Mouse (Mus musculus): ENCODE results near the gene Taf8.

The Taf8 gene

DNA sequence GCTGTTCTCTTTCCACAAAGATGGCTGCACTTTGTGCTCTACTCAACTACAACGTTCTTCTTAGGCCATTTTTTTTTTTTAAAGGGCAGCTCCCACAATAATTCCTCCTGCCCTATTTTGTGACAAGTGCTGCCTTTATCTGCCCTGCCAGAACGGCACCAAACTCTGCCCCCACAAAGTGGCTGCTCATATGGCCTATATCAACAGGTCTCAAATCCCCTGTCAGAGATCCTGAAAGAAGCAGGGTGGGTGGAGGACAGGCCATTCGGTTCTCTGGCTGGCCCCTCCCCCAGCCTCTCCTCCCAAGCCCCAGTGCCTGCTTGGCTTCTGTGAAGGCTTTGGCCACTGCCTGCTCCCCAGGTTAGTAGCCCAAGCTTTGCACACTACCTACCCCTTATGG is 17.1 kb downstream of the Taf8 start:
- DNase-seq (ENCODE audit: low spot score in 2 of 2), result no peak

DNA sequence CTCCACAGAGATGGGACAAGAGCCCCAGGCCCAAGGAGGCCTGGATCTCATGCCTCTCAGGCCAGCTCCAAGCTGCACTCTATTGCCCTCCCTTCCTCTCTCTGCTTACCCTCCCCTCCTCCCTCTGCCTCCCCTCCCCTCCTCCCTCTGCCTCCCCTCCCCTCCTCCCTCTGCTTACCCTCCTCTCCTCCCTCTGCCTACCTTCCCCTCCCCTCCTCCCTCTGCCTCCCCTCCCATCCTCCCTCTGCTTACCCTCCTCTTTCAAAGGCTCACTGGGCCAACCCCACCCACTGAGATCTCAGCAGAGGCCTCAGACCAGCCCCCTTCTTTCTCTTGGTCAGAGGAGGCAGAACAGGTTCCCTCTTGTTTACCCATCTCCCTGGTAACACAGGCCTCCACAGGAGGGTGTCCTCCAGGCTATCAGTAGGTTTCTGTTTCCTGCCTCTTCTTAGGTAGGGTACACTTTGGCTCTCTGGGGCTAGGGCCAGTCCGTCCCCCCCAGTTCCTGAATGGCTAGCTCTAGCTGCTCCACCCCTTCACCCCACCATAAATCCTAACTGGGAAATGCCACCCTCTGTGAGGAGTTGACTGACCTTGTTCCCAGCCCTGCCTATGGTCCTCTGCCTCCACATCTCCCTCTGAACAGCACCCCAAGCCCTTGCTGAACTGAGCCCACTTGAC is 17.7 kb downstream of the Taf8 start:
- DNase-seq (ENCODE audit: low spot score in 2 of 2), result peak in 1 of 2 experiments; percentile 70

DNA sequence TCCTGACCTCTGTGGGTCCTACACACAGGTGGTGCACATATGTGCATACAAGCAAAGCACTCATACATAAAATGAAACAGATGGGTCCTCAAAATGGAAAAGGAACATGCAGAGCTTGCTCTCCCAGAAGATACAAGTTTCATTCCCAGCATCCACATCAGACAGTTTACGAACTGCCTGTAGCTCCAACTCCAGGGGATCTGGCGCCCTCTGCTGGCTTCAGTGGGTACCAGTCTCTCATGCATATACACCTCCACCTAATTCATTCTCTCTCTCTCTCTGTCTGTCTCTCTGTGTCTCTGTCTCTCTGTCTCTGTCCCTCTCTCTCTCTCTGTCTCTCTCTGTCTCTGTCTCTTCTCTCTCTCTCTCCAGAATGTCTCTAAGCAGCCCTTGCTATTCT is 19.7 kb downstream of the Taf8 start:
- DNase-seq (ENCODE audit: low spot score in 2 of 2), result peak in 1 of 2 experiments; percentile 72

DNA sequence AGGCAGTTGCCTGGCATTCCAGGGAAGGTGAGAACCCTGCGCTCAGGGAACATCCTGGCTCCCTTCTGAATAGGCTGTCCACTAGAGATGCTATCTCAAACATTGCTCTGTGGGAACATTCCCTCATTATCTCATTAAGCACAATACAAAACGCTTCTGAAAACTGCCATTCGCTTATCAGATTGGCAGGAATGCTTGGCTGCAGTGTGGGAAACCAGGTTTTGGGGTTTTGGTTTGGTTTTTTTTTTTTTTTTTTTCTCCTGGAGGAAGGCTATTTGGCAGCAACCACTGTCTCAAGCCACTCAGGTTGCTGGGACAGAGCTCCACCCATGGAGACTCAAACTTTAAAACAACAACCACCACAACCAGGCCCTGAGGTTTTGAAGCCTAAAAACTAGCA is 22.2 kb downstream of the Taf8 start:
- no peak for DNase-seq (ENCODE audit: low spot score in 2 of 2)

DNA sequence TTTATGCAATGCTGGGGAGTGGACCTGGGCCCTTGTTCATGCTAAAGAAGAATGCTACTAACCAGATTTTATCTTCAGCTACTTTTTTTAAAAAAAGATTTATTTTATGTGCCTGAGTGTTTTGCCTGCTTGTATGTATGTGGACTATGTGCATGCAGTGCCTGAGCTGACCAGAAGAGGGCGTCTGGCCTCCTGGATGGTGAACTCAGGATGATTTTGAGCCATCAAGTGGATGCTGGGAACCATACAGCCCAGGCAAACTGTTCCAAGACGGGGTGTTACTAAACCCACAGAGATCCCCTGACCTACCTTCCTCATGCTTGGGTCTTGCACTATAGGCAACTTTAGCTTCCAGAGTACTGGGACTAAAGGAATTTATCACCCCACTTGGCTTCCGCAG is 26.4 kb downstream of the Taf8 start:
- DNase-seq (ENCODE audit: low spot score in 2 of 2), result no peak

DNA sequence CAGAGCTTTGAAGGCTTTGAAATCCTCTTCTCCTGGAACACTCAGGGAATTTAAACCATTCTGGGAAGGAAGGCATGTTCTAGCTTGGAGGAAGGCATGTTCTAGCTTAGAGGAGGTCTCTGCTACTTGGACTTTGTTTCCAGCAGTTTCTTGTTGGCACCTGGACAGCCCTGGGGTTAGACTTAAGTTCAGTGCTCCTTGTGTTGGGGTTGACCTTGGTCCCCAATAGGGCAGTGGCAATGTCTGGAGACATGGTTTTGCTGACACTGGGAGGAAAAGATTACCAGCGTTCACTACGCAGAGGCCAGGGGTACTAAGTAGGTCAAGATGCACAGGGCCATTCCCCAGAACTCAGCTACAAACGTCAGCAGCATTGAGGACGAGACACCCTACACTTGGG is 26.9 kb downstream of the Taf8 start:
- no peak for DNase-seq (ENCODE audit: low spot score in 2 of 2)

DNA sequence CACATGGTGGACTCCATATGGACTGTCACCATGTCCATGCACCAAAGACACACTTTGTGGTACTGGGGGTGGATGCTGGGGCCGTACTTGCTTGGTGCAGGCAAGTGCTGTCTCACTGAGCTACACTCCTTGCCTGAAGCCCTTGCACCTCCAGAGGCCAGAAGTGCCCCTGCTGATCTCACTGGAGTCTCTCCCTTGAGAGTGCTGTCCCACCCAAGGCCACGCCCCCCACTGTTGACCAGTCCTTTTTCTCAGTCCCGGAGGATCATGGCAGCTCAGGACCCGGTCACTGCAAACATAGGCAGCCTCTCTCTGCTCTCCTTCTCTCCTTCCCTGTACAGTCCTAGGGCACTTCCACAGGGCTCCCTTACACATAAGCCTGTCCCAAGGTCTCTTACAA is 27.8 kb downstream of the Taf8 start:
- DNase-seq (ENCODE audit: low spot score in 2 of 2), result no peak

DNA sequence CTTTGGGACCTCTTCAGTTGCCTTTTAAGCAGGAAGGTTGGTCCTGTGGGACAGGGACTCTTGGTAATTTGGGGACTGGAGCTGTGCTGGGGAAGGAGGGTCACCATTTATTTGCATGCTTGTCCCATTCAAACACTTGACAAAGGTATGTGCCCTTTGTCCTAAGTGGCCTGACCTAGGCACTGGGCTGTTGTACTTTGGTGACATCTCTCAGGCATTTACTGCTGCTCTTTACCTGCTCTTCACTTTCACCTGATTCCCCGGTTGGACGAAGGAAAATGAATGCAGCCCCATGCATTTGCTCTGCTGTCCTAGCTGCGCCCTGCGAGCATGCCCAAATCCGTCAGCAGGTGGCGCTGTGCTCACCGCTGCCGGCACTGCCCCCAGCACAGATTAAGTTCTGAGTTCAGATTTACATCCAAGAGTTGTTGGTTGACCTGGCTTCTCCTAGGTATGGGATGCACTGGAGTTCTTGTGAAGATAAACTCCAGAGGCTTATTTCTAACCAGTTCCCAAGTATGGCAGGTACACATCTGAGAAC is 28.6 kb downstream of the Taf8 start:
- DNase-seq (ENCODE audit: low spot score in 2 of 2), result peak in 1 of 2 experiments; percentile 49

DNA sequence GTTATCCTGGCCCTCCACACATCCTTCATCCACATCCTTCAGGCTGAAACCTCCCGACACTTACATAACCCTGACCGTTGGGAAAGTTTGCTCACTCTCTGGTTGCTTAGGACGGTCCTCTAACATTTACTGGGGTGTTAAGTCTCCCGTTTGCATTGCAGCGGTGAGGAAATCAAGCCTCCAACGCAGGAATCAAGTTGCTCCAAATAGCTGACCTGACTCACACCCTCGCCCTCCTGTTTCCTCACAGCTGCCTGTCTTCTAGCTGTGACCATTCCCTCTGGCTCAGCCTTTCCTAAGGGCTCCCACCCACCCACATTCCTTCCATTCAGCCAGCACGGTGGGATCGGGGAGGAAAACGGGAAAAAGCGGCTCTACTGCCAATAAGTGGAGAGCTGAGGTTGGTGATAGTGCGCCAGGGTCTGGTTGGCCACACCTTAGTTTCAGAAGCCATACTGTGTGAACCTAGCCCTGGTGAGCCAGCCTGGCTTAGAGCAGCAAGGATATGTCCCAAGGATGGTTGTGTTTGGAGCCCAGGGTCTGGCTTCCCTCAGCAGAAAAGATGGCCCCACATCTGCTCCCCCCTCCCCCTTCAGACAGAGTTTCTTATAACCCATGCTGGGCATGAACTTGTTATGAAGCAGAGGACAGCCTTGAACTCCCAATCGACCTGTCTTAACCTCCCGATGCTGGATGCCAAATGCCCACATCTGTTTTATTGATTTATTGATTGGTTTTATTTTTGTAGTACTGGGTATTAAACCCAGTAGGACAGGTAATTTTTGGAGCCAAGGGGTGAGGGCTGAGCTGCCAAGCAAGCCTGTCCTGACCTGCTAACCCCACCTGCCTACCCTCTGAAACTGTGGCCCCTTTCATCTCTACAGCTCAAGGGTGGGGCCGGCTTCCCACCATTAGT is 29.4 kb downstream of the Taf8 start:
- no peak for DNase-seq (ENCODE audit: low spot score in 2 of 2)

DNA sequence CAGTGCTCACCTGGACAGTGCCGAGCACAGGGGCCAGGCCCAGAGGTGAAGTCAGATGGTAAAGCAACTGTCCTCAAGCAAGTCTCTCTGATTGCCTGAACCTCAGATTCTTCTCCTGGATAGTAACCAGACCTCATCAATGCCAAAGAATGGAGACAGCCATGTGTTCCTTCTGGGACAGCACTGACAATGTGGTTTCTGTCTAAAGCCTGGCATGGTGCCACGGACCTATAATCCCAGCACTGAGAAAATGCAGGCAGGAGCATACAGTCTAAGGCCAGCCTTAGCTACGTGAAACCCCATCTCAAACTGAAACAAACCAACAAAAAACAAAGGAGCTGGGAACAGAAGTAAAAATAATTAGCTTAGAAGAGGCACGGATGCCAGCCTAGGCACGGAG is 31.4 kb downstream of the Taf8 start:
- no peak for DNase-seq (ENCODE audit: low spot score in 2 of 2)

DNA sequence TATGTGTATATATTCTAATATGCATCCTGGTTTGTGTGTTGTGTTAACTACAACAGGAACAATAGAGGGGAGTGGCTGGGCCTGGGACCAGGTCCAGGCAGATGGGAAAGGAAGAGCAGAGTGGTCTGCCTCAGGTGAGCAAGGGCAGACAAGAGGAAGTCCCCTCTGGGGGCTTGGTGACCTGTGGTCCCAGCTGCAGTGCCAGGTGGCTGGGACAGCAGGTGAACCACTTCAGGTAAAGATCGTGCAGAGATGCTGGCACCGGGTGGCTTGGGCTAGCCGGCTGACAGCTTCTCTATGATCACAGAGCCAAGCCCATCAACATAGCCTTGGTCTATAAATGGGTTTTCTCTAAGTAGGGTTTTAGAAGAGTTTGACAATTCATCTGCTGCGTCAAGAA is 32.0 kb downstream of the Taf8 start:
- no peak for DNase-seq (ENCODE audit: low spot score in 2 of 2)

DNA sequence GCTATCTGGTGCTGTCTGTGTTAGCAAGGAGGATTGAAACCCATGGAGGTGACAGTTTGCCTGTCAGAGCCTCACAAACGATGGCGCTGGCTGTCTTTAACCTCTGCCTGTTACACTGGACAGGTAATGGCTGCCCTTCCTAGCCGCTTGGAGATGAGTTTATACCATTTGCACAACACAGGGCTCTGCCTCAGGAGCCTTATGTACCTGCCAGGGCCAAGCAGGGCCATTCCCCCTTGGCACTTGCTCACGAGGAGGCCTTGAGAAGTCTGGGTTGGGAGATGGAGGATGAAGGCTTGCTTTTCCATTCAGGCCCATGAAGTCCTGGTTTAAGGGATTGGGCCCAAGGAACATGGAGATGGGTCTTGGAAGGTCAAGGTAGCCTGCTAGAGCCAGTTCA is 32.5 kb downstream of the Taf8 start:
- DNase-seq (ENCODE audit: low spot score in 2 of 2), result no peak

DNA sequence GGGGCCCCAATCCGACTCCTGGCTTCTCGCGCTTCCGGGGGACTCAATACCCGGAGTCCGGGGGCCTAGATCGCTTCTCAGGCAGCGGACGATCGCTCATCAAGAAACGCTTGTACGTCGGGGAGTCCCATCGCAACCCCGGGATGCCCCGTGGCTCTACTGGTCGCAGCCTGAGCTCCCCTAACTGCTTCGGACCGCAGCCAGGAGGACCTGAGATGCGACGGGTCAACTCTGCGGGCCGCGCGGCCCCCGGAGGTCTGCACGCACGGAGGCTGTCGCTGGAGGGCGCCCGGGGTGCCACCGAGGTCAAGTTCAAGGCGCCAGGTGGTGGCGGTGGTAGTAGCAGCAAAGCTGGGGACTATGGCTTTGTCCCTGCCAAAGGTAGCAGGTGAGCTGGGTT is 33.6 kb downstream of the Taf8 start:
- DNase-seq (ENCODE audit: low spot score in 2 of 2), result no peak

DNA sequence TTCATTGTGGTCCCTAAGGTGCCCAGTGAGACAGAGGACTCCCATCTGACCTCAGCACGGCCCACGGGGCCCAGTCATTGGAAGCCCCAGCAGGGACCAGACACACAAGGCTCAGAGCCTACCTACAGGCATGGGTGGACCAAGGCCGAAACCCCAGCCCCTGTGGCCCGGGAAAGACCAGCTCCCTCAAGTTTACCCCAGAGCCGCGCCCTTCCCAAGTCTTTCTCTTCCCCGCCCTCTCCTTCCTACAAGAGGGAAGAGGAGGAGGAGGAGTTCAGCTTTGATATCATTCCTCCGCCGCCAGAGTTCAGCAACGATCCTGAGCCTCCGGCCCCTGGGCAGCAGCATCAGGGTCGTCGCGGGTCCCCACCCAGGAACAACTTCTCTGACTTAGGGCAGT is 34.0 kb downstream of the Taf8 start:
- no peak for DNase-seq (ENCODE audit: low spot score in 2 of 2)

DNA sequence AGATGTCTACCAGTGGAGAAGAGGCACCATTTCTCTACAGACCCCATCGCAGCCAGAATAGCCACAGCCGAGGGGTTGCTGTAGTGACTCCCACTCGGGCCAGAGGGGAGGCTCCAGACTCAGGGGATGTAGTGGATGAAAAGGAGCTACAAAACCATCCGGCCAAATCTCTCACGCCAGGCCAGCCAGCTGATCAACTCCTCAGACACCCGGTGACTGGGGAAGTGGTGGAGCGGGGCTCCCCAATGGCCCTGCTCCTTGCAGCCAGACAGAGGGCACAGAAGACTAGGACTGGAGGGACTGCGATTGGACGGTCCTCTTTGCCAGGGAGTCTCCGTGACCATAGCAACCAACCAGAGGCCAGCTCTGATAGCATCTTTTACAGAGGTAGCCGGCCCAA is 34.4 kb downstream of the Taf8 start:
- DNase-seq (ENCODE audit: low spot score in 2 of 2), result no peak

DNA sequence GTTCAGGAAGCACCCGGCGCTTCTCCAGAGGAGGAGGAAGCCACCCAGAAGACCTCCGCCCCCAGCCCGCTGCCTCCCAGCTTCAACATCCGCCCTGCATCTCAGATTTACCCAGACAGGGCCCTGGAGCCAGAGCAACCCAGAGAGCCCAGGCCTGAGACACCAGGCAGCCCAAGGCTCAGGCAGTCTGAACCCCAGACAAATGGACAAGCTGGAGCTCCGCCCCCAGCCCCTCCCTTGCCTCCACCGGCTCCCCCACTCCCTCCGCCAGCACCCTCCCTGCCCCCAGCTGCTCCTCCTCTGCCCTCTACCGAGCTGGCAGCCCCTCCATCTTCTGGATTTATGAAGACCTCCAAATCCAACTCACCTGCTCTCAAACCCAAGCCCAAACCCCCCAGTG is 35.8 kb downstream of the Taf8 start:
- DNase-seq (ENCODE audit: low spot score in 2 of 2), result no peak

DNA sequence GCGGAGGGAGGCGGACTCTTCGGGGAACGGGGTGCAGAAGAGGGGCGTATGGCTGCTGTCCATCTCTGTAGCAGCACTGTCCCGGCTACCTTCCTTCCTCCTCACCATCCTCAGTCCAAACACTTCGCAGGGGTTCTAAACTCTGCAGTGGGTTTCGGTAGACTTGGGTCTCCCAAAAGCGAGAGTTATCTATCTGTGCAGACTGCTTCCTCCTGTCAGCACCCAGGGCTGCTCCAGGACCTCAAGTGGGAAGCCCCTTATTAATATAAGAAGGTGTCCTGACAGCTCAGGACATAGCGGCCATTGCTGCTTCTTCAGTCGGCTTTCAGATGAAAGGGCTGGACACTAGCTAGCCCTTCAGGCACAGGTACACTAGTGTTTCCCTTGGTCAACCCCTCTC is 37.1 kb downstream of the Taf8 start:
- DNase-seq (ENCODE audit: low spot score in 2 of 2), result no peak

DNA sequence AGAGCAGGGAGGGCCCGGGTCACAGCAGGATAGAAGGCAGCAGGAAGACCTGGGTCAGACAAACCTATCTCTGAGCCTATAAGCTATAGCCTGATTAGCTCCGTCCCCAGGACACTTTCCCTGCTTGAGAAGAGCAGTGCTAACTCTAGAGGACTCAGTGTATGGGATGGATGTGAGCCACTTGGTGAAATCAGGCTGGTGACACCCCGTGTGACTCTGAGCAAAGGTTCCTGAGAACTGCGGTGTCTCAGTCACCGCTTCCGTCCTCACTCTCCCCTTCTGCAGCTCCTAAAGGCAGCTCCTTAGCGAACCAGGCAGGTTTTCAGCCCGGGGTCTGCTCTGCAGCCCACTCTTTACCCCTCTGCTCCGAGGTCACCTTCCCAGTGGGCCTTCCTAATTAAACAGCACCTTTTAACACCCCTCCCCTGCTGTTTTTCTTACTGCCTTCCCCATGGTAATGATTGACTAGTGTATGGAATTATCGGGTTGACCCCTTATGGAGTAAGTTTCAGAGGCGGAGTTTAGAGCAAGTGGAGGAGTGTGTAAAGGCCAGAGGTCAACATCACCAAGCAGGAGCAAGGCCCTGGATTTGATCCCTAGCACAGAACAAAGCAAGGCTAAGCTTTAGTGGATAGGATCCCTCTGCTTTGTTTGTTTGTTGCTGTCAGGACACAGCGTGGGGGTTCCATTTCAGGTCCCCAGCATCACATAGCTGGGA is 37.7 kb downstream of the Taf8 start:
- DNase-seq (ENCODE audit: low spot score in 2 of 2), result no peak

DNA sequence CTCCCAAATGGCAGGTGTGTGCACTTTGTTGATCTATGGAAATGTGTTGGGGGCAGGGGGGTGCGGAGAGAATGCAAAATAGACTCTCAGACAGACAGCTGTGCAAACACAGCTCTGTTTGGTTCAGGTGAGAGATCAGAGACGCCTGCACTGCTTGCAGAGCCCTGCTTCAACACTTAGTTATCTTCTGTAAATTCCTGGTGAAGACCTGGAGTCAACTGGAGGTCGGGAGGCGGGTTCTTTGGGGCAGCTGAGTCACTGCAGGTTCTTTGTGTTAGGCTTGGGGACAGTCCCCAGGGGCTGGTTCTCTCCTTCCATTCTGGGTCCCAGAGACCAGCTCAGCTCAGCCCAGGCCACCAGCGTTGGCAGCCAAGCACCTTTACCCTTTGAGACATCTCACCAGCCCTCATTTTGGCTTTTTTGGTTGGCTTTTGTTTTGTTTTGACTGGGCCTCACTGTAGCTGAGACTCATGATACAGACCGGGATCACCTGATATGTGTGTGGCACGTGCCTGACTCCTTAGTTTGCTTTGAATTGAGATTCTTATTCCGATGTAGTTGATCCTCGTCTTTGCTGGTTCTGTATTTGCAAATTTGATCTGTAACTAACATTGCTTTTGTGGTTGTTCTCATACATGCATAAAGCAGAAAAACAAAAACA is 39.2 kb downstream of the Taf8 start:
- DNase-seq (ENCODE audit: low spot score in 2 of 2), result no peak

DNA sequence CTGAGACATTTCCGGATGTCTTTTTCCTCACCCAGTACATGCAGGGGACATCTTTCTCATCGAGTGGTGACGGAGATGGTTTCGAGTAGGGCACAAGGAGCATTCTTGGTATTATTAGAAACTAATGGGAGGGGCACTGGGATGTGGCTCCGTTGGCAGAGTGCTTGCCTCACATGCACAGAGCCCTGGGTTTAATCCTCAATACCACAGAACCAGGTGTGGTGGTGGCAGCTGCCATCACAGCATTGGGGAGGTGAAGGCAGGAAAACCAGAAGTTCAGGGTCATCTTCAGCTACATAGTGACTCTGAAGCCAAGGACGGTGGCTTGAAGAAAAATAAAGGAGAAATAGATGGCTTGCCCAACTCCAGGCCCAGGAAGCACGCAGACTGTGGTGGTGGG is 39.9 kb downstream of the Taf8 start:
- no peak for DNase-seq (ENCODE audit: low spot score in 2 of 2)

DNA sequence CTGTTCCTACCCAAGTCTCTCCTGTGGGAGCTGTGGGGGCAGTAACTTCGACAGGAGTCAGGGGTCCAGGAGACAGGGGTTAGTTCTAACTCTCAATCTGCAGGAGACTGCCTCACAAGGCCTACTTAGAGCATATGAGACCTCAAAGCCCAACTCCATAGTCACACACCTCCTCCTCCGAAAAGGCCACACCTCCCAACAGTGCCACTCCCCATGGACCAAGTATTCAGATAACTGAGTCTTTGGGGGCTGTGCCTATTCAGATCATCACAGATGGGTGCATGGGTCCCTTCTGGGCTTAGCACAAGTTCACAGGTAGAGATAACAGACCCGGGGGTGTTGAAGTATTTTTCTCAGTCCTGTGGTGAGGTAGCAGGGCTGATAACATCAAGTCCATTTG is 40.4 kb downstream of the Taf8 start:
- DNase-seq (ENCODE audit: low spot score in 2 of 2), result no peak

Data from urinary bladder, postnatal 36 days (tissue).